Mouse (Mus musculus) heart, adult 8-10 months (tissue): Measurements from ENCODE around the gene Zfp605. TPM values are rescaled to one million over a fixed set of nuclear protein-coding genes. Genes with fewer than 3 reads are reported as not detected.
"Not testable (repeated sequence)": the region's sequence is repeated elsewhere in the genome, so short reads cannot be mapped to it uniquely, and the experiment has no call there.

ENCODE experiments used
- DNase-seq: peaks from one replicate; pipeline ENCODE4 v3.0.0; 2022; ENCODE audit warnings: low spot score
- total RNA-seq, 4 experiments: library from RNA; stranded (reverse); gene quantifications; 2 replicates each; pipeline ENCODE4 v1.2.4; 2022

Gene Zfp605
- total RNA-seq, 4 experiments from 2014 or later = 2.8 to 3.7 (median 3.3) TPM

DNA sequence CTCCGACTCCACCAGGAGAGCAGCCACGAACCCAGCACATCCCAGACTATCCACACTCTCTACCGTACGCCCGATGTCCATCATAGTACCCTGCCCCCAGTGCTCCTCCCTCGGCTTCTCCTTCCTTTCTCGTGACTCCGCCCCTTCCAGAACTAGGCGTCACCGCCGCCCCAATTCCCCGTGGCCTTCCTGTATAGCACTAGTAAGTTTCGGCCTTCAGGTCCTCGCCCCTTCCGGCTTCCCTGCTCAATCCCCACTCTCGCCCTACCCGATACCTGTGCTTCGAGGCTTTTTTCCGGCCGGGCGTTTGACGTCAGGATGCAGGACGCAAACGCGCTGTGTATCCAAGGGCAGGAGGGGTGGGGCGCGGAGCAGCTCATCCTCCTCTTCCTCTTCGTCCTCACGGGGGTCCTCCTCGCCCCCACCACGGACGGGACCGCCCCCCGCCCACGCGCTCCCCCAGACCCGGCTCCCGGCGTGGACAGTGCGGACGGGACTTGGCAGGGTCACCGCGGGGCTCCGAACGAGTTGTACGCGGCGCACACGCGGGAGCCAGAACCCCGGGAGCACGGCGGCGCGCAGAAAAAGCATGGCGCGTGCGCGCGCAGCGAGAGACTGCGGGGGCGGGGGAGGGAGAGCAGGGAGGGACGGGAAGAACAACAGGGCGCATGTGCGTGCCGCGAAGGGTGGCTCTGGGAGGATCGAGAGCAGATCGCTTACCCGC lies 2.1 kb upstream of the Zfp605 start, which contains the start of gene Gtpbp6:
Gtpbp6 (minus strand) TSS at position 617 of the 724 bp plus-strand sequence.
- peak; percentile 93 for DNase-seq

DNA sequence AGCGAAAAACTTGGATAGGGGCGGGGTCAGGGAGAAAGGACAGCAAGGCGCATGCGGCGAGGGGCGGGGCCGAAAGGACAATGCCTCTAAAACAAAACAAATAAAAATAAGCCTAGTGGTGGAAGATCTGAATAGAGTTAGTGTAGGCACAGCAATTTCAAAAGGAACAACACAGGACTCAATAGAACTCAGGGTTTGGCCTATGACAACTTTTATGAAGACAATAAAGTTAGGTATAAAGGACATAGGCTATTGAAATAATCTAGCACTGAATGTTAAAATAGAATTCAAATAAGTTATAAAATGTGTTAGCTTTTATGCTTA lies 1.6 kb upstream of the Zfp605 start:
- peak; percentile 95 for DNase-seq

GRCm38 (mm10) chr5:110122380-110122779 lies 12.5 kb downstream of the Zfp605 start:
- DNase-seq = not testable (repeated sequence)

GRCm38 (mm10) chr5:110135293-110136086 lies 25.6 kb downstream of the Zfp605 start, which contains the start of gene Chfr:
Gene Chfr, plus strand, starts transcription at chr5:110135842.
- DNase-seq = peak; percentile 98

GRCm38 (mm10) chr5:110136087-110136464 lies 26.2 kb downstream of the Zfp605 start:
- DNase-seq = no peak

GRCm38 (mm10) chr5:110137816-110138215 lies 27.9 kb downstream of the Zfp605 start:
- DNase-seq = no peak

- DNase-seq = no peak
Observed at GRCm38 (mm10) chr5:110139325-110139724, 29.4 kb downstream of the Zfp605 start.

DNA sequence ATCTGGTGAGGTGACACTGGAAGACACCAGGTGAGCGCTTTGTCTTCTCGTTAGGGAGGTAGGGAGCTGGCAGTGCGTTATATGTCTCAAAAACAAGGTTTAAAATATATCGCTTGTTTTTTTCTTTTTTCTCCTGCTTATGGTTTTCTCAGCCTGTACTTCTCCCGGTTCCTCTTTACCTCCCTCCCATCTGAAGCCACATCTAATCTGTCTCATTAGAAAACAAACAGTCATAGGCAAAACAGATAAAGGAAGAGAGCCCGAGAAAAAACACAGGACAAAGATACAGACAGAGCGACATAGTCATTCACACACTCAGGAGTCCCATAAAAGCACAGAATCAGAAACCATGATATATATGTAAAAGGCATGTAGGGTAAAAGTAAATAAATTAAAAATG lies 30.5 kb downstream of the Zfp605 start:
- no peak for DNase-seq

DNA sequence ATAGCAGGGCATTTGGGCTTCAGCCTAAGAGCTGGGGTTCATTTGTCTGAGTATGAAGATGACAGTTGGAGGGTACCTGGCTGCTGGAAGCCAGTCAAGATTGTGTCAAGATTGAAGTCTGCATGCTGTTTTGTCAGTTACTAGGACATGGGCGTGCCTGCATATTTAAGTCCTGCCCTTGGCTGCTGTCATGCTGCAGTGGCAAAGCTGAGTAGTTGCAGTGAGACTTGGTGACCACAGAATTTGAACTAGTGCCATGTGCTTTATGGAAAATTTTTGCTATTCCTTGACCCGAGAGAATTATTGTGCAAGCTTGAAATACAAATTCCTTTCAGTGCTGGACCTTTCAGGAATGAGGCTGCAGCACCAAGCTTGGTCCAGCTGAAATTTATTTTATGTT lies 32.4 kb downstream of the Zfp605 start:
- peak; percentile 6 for DNase-seq

GRCm38 (mm10) chr5:110143007-110143406 lies 33.1 kb downstream of the Zfp605 start:
- DNase-seq = no peak

DNA sequence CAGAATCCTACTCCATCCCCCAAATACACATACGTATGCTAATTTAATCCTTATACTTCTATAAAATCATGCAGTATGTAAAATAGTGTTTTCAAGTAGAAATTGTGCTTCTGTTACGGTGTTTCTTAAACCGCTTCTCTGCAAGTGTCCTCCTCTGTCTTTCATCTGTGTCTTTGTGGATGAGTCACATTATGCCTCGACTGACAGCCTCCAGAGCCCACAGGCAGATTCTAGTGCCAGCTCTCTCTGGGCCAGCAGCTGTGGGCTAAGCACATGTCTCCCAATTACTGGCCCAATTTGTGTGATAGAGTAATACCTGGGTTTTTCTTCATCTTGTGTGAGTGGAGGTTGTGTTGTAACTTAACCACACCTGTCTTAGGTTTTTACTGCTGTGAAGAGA lies 59.5 kb downstream of the Zfp605 start:
- DNase-seq = no peak

DNA sequence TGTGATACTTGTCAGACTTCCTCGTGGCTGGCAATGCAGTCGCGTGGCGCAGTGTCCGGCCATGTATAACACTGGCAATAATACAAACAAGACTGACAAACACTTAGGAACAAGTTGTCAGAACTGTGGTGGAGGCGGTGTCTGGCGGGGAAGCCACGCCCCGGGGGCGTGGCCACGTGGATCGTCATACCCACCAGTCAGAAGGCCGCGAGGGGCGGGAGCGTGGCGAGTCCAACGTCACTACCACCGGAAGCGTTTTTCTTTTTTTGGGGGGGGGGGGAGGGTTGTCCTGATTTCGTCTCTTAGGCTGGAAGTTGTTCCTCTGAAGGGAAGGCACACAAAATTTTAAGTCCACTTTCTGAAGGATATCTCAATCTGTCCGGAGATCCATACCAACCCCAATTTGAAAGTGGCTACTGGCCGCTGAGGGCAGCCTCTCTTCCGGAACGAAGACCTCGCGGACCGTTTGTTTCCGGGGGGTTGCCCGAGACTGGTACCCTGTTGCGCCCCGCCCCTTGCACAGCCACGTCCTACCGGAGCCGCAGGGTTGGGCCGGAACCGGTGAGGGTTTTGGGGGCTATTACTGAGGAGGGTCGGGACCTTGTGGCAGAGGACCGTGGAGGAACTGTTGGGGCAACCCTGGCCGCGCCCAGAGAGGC lies 66.6 kb downstream of the Zfp605 start, which contains the start of gene Golga3:
Golga3 (plus strand) TSS at position 340 of the 659 bp plus-strand sequence.
- peak; percentile 91 for DNase-seq

DNA sequence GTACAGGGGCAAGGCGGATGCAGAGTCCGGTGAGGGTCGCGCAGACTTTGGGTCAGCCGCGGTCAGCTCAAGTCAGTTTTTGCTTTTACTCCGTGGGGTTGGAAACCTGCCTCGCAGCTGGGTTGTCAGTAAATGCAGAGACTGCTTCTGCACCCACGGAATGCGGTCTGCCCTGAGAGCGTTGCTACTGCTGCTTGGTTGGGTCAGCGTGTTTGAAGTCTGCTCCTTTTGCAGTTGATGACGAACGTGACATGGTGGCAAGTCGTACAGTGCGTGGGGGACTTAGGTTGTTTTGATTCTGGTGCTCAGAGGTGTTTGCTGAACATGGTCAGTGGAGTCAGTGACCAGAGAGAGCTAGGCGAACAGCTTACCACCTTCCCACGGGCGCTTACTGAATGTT lies 67.1 kb downstream of the Zfp605 start:
- DNase-seq = no peak

- no peak for DNase-seq
Observed at GRCm38 (mm10) chr5:110178628-110179027, 68.7 kb downstream of the Zfp605 start.

Other genes with a start within 250 kb of the Zfp605 start
- 1 to 10 TPM; 2.8 to 7.3 (median 3.6) TPM for gene Gm15446, start 186.7 kb upstream of the Zfp605 start, total RNA-seq
- 1 to 10 TPM; 5.6 to 9.5 (median 7.4) TPM for gene Zfp932, start 113.6 kb upstream of the Zfp605 start, total RNA-seq
- gene Gm17655, start 37.6 kb upstream of the Zfp605 start, total RNA-seq = 1 to 10 TPM; 1.7 to 6.7 (median 3.6) TPM
- not detected for gene Gm35315, start 15.7 kb upstream of the Zfp605 start, total RNA-seq
- gene Plcxd1, start 10.1 kb upstream of the Zfp605 start, total RNA-seq = under 1 TPM in 1 of 4 experiments, not detected in 3; 0.09 TPM
- 10 to 100 TPM; 23.8 to 31.2 (median 29.1) TPM for gene Gtpbp6, start 1.9 kb upstream of the Zfp605 start, total RNA-seq
- gene Chfr, start 25.8 kb downstream of the Zfp605 start, total RNA-seq = 10 to 100 TPM; 11.4 to 13.4 (median 11.9) TPM
- 10 to 100 TPM; 51.0 to 56.3 (median 55.1) TPM for gene Golga3, start 66.6 kb downstream of the Zfp605 start, total RNA-seq
- 10 to 100 TPM; 25.2 to 33.7 (median 30.0) TPM for gene Ankle2, start 120.9 kb downstream of the Zfp605 start, total RNA-seq
- 10 to 100 TPM; 32.3 to 37.4 (median 35.5) TPM for gene Pgam5, start 159.8 kb downstream of the Zfp605 start, total RNA-seq
- gene Pxmp2, start 176.1 kb downstream of the Zfp605 start, total RNA-seq = 100 to 1,000 TPM; 115 to 141 (median 124) TPM
- 1 to 10 TPM; 1.1 to 3.5 (median 2.5) TPM for gene Pole, start 176.2 kb downstream of the Zfp605 start, total RNA-seq
- gene P2rx2, start 233.1 kb downstream of the Zfp605 start, total RNA-seq = not detected
- gene Lrcol1, start 234.6 kb downstream of the Zfp605 start, total RNA-seq = not detected